Mouse (Mus musculus): ENCODE measurements around the gene Slc25a36. TPM values are rescaled to one million over a fixed set of nuclear protein-coding genes. Genes with fewer than 3 reads are reported as not detected.

The Slc25a36 gene
- polyA plus RNA-seq, 1 experiment from 2014 or later: 26.4 TPM

- Histone ChIP-seq H3K79me2 (ENCODE audit: inconsistent target) (no peaks in the 10 kb centered on the region), H3K36me3 (ENCODE audit: inconsistent target) (no peaks in the 10 kb centered on the region), H3K27ac (no peak overlapping the region), H3K4me3 (ENCODE audit: inconsistent target) (no peak overlapping the region)
- 97% methylated on average over 5 of the region's 5 CpGs for WGBS (ENCODE audit: missing documents)
These were observed 19.0 kb upstream of the Slc25a36 start for GRCm38 (mm10) chr9:97130001-97130400.

- H3K36me3 ChIP-seq (ENCODE audit: inconsistent target): no peaks in the 10 kb centered on the region
- no peaks in the 10 kb centered on the region for H3K79me2 ChIP-seq (ENCODE audit: inconsistent target)
- H3K27ac ChIP-seq: no peak overlapping the region
- no peak overlapping the region for H3K4me3 ChIP-seq (ENCODE audit: inconsistent target)
- 79% methylated on average over 19 of the region's 23 CpGs for WGBS (ENCODE audit: missing documents)
These were observed 13.2 kb upstream of the Slc25a36 start for GRCm38 (mm10) chr9:97123934-97124692.

GRCm38 (mm10) chr9:97121432-97121831 lies 10.5 kb upstream of the Slc25a36 start:
- Histone ChIP-seq H3K36me3 (ENCODE audit: inconsistent target) (no peaks in the 10 kb centered on the region), H3K4me3 (ENCODE audit: inconsistent target) (no peak overlapping the region), H3K79me2 (ENCODE audit: inconsistent target) (no peaks in the 10 kb centered on the region), H3K27ac (no peak overlapping the region)
- WGBS (ENCODE audit: missing documents): 100% methylated on average over 2 of the region's 2 CpGs

- 94% methylated on average over 9 of the region's 10 CpGs for WGBS (ENCODE audit: missing documents)
- Histone ChIP-seq H3K4me3 (ENCODE audit: inconsistent target) (no peak overlapping the region), H3K36me3 (ENCODE audit: inconsistent target) (no peaks in the 10 kb centered on the region), H3K27ac (no peak overlapping the region), H3K79me2 (ENCODE audit: inconsistent target) (peaks cover 11% of the 10 kb centered on the region)
These were observed 3.3 kb upstream of the Slc25a36 start for GRCm38 (mm10) chr9:97114271-97114670.

GRCm38 (mm10) chr9:97113555-97113929 lies 2.6 kb upstream of the Slc25a36 start:
- Histone ChIP-seq H3K79me2 (ENCODE audit: inconsistent target) (peaks cover 18% of the 10 kb centered on the region), H3K27ac (no peak overlapping the region), H3K36me3 (ENCODE audit: inconsistent target) (no peaks in the 10 kb centered on the region), H3K4me3 (ENCODE audit: inconsistent target) (no peak overlapping the region)
- WGBS (ENCODE audit: missing documents): 90% methylated on average over 5 of the region's 5 CpGs

GRCm38 (mm10) chr9:97112797-97113554 lies 2.0 kb upstream of the Slc25a36 start:
- H3K79me2 ChIP-seq (ENCODE audit: inconsistent target): peaks cover 24% of the 10 kb centered on the region
- no peak overlapping the region for H3K27ac ChIP-seq
- no peaks in the 10 kb centered on the region for H3K36me3 ChIP-seq (ENCODE audit: inconsistent target)
- 90% methylated on average over 21 of the region's 24 CpGs for WGBS (ENCODE audit: missing documents)
- H3K4me3 ChIP-seq (ENCODE audit: inconsistent target): no peak overlapping the region

GRCm38 (mm10) chr9:97112238-97112637 lies 1.3 kb upstream of the Slc25a36 start:
- H3K4me3 ChIP-seq (ENCODE audit: inconsistent target): no peak overlapping the region
- WGBS (ENCODE audit: missing documents): 94% methylated on average over 7 of the region's 7 CpGs
- no peak overlapping the region for H3K27ac ChIP-seq
- H3K79me2 ChIP-seq (ENCODE audit: inconsistent target): peaks cover 31% of the 10 kb centered on the region
- no peaks in the 10 kb centered on the region for H3K36me3 ChIP-seq (ENCODE audit: inconsistent target)

- Histone ChIP-seq H3K27ac (peak overlapping the region; percentile 45), H3K79me2 (ENCODE audit: inconsistent target) (peaks cover 39% of the 10 kb centered on the region), H3K36me3 (ENCODE audit: inconsistent target) (no peaks in the 10 kb centered on the region), H3K4me3 (ENCODE audit: inconsistent target) (peak overlapping the region; percentile 52)
- WGBS (ENCODE audit: missing documents): 26% methylated on average over 6 of the region's 6 CpGs
These were observed 549 bp upstream of the Slc25a36 start for GRCm38 (mm10) chr9:97111506-97111905.

GRCm38 (mm10) chr9:97106481-97107160 lies 4.3 kb downstream of the Slc25a36 start:
- Histone ChIP-seq H3K4me3 (ENCODE audit: inconsistent target) (no peak overlapping the region), H3K27ac (peak overlapping the region; percentile 93), H3K79me2 (ENCODE audit: inconsistent target) (peaks cover 83% of the 10 kb centered on the region), H3K36me3 (ENCODE audit: inconsistent target) (no peaks in the 10 kb centered on the region)
- WGBS (ENCODE audit: missing documents): 70% methylated on average over 5 of the region's 5 CpGs

- Histone ChIP-seq H3K79me2 (ENCODE audit: inconsistent target) (peaks cover 95% of the 10 kb centered on the region), H3K36me3 (ENCODE audit: inconsistent target) (no peaks in the 10 kb centered on the region), H3K4me3 (ENCODE audit: inconsistent target) (no peak overlapping the region), H3K27ac (peak overlapping the region; percentile 93)
- 17% methylated on average over 1 of the region's 2 CpGs for WGBS (ENCODE audit: missing documents)
These were observed 5.5 kb downstream of the Slc25a36 start for GRCm38 (mm10) chr9:97105400-97105985.

- Histone ChIP-seq H3K79me2 (ENCODE audit: inconsistent target) (peaks cover 91% of the 10 kb centered on the region), H3K36me3 (ENCODE audit: inconsistent target) (peaks cover 11% of the 10 kb centered on the region), H3K27ac (peak overlapping the region; percentile 8; the same call in 1 of the 2 replicates), H3K4me3 (ENCODE audit: inconsistent target) (no peak overlapping the region)
- 97% methylated on average over 2 of the region's 2 CpGs for WGBS (ENCODE audit: missing documents)
These were observed 7.4 kb downstream of the Slc25a36 start for GRCm38 (mm10) chr9:97103376-97104061.

- Histone ChIP-seq H3K4me3 (ENCODE audit: inconsistent target) (no peak overlapping the region), H3K36me3 (ENCODE audit: inconsistent target) (peaks cover 46% of the 10 kb centered on the region), H3K79me2 (ENCODE audit: inconsistent target) (peaks cover 50% of the 10 kb centered on the region), H3K27ac (no peak overlapping the region)
- 96% methylated on average over 4 of the region's 4 CpGs for WGBS (ENCODE audit: missing documents)
These were observed 12.0 kb downstream of the Slc25a36 start for GRCm38 (mm10) chr9:97098985-97099384.

GRCm38 (mm10) chr9:97096180-97096579 lies 14.8 kb downstream of the Slc25a36 start:
- peaks cover 22% of the 10 kb centered on the region for H3K79me2 ChIP-seq (ENCODE audit: inconsistent target)
- H3K27ac ChIP-seq: no peak overlapping the region
- H3K36me3 ChIP-seq (ENCODE audit: inconsistent target): peaks cover 69% of the 10 kb centered on the region
- WGBS (ENCODE audit: missing documents): 0% methylated on average over 1 of the region's 1 CpGs
- no peak overlapping the region for H3K4me3 ChIP-seq (ENCODE audit: inconsistent target)

- peaks cover 35% of the 10 kb centered on the region for H3K36me3 ChIP-seq (ENCODE audit: inconsistent target)
- no peak overlapping the region for H3K27ac ChIP-seq
- no peak overlapping the region for H3K4me3 ChIP-seq (ENCODE audit: inconsistent target)
- no peaks in the 10 kb centered on the region for H3K79me2 ChIP-seq (ENCODE audit: inconsistent target)
These were observed 23.1 kb downstream of the Slc25a36 start for GRCm38 (mm10) chr9:97087850-97088249.
